Mouse (Mus musculus): ENCODE data around the gene Aadacl2. TPM values are rescaled to one million over a fixed set of nuclear protein-coding genes. Genes with fewer than 3 reads are reported as not detected.

Aadacl2 gene
- total RNA-seq (2023): not detected

DNA sequence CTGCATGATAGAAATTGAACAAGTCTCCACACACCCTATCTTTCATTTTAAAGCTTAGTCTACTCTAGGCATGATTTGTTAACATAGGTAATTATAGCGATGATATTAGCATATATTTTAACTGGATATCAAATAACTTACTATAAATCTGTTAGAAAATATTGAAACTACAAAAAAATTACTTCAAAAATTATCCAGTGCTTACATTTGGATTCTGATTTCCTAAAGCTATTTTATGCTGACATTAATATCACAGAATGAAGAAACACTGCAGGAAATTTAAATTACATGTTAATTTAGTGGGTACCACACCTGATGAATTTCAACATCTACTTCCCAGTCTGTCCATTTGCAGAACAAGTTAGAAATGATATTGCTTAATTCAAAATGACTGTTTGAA, at the start of gene Aadacl2:
Aadacl2 (plus strand) TSS at position 301 of the 400 bp plus-strand sequence.

DNA sequence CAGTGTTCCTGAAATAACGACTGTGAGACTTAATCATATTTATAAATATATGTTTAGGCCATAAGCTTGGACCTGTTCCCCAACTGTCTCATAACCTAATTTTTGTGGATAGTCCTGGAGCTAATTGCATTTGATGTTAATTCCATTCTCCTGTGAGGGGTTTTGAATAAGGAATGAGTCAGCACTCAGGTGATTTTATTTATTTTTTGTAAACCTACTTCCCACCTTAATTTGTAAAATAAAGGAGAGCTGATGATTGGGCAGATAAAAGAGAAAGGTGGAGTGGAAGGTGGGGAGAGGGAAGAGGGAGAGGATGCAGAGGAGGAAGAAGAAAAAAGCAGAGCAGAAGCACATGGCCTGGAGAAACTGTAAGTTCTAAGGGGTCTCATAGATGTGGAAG, 18.9 kb downstream of the Aadacl2 start, which contains the start of gene Aadac:
Aadac (plus strand) TSS at position 301 of the 400 bp plus-strand sequence.

Other genes with a start within 250 kb of the Aadacl2 start
- gene Gm8298, start 145.7 kb upstream of the Aadacl2 start, total RNA-seq (2023): not detected
- gene C130079G13Rik, start 81.5 kb upstream of the Aadacl2 start, total RNA-seq (2023): not detected
- not detected for gene Aadac, start 19.0 kb downstream of the Aadacl2 start, total RNA-seq (2023)
- not detected for gene Sucnr1, start 75.1 kb downstream of the Aadacl2 start, total RNA-seq (2023)